Mouse (Mus musculus) stomach, postnatal 0 days (tissue): ENCODE results near the gene Rrp1b. TPM values are rescaled to one million over a fixed set of nuclear protein-coding genes. Genes with fewer than 3 reads are reported as not detected.

Source experiments
- ATAC-seq: fragments of 200-750 bp; cut with Nextera tagmentation; 2 replicates; pipeline ENCODE4 v1.8.0; 2017; ENCODE audit not compliant: low FRiP score, low TSS enrichment
- DNase-seq: peaks from one replicate; pipeline ENCODE4 v3.0.0-alpha.2; 2016; ENCODE audit warnings: low spot score
- H3K27ac ChIP-seq: fragments of 300-500 bp; sonication (generic); replicated peaks from 2 replicates; pipeline ENCODE4 v1.5.1; 2014; ENCODE audit warnings: mild to moderate bottlenecking, control low read depth
- H3K27me3 ChIP-seq: fragments of 300-500 bp; sonication (generic); 2 replicates; pipeline ENCODE4 v1.6.1; 2014; ENCODE audit warnings: low read length; ENCODE audit not compliant: control insufficient read depth, insufficient read depth
- H3K36me3 ChIP-seq: fragments of 300-500 bp; sonication (generic); 2 replicates; pipeline ENCODE4 v1.6.1; 2014; ENCODE audit warnings: low read length, mixed read lengths; ENCODE audit not compliant: control insufficient read depth, insufficient read depth
- H3K4me1 ChIP-seq: fragments of 300-500 bp; sonication (generic); replicated peaks from 2 replicates; pipeline ENCODE4 v1.6.1; 2014; ENCODE audit warnings: antibody characterized with exemption; ENCODE audit not compliant: control insufficient read depth, insufficient read depth
- H3K4me2 ChIP-seq: fragments of 300-500 bp; sonication (generic); replicated peaks from 2 replicates; pipeline ENCODE4 v1.6.1; 2014; ENCODE audit warnings: low read depth, mild to moderate bottlenecking, control low read depth, moderate library complexity
- H3K4me3 ChIP-seq: fragments of 300-500 bp; sonication (generic); 2 replicates; pipeline ENCODE4 v1.5.1; 2014; ENCODE audit warnings: low read depth, low read length, control low read depth
- H3K9ac ChIP-seq: fragments of 300-500 bp; sonication (generic); 2 replicates; pipeline ENCODE4 v1.6.1; 2014; ENCODE audit warnings: mild to moderate bottlenecking, low read length, control low read depth, mixed read lengths
- H3K9me3 ChIP-seq: fragments of 300-500 bp; sonication (generic); 2 replicates; pipeline ENCODE4 v1.6.1; 2016; ENCODE audit warnings: low read length; ENCODE audit not compliant: control insufficient read depth
- CTCF ChIP-seq: IDR thresholded peaks from 2 replicates; pipeline ENCODE4 v1.5.1; 2016; ENCODE audit warnings: antibody characterized with exemption, low read depth, mild to moderate bottlenecking, moderate library complexity
- EP300 ChIP-seq: optimal IDR thresholded peaks from 2 replicates; pipeline ENCODE3; 2016; ENCODE audit warnings: antibody characterized with exemption
- WGBS: fragments of 180-500 bp; shearing (Covaris S2); extraction: QIAGEN DNeasy Blood & Tissue Kit; methylation state at CpG from one replicate; pipeline ENCODE4 v1.1.7; 2014; 5-methylcytosine and 5-hydroxymethylcytosine counted together
- polyA plus RNA-seq: library from polyadenylated mRNA; unstranded; fragments of >200 nt; fragmentation: Nextera tagmentation; extraction: Ambion mirVana; gene quantifications from 2 replicates; pipeline ENCODE4 v1.2.1, GENCODE M21; 2015

Rrp1b gene
- polyA plus RNA-seq, 1 experiment from 2014 or later, result 18.6 TPM

DNA sequence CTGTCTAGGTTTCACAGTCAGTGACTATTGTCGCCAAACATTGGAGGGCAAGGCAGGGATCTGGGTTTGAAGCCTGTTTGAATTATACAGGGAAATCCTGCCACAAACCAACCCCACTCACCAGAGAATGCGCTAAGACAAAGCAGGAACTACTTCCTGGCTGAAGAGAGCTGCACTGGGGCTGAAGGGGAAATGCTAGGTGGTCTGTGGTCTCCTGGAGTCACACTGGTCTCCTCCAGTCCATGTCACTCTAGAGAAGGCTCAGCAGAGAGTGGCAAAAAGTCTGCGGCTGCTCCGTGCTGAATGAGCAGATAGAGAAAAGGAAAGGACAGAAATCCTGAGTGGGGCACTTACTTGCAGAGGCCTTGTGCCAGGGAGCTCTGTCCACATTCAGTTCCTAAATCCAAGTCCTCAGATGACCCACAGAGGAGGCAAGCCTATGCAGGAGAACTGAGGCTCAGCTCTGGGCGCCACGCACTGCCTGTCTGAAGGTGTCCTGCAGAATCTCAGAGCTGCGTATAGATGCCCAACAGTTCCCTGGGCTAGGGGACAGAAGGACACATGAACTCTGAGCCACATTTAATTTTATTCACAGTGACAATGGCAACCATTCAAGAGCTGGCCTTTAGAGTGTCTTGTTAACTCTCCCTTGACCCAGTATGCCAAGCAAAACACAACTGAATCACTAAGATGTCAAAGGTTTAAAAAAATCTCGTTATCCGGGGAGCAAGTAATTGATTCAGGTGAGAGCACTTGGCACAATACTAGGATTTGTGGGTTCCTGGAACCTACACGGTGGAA is 75.3 kb downstream of the Rrp1b start:
- WGBS, result 75% methylated on average over 10 of the region's 10 CpGs
- DNase-seq, result no peak

More for the DNA sequence above, 75.3 kb downstream of the Rrp1b start:
- Histone ChIP-seq H3K9ac (no peak overlapping the region; the same call in 1 of the 2 replicates), H3K4me1 (peaks cover 6% of the 10 kb centered on the region; the same call in 1 of the 2 replicates), H3K27me3 (no peaks in the 10 kb centered on the region), H3K27ac (peak overlapping the region; percentile 61; the same call in 1 of the 2 replicates), H3K36me3 (no peaks in the 10 kb centered on the region), H3K4me2 (no peak overlapping the region), H3K4me3 (no peak overlapping the region), H3K9me3 (no peaks in the 10 kb centered on the region)
- TF ChIP-seq CTCF (no peak), EP300 (no peak)
- ATAC-seq, result no peak

Other genes with a start within 250 kb of the Rrp1b start
- gene Sik1, start 180.3 kb upstream of the Rrp1b start, polyA plus RNA-seq, result 18.2 and 19.8 TPM in 2 replicates
- gene Hsf2bp, start 249 bp downstream of the Rrp1b start, polyA plus RNA-seq, result 0.41 and 0.52 TPM in 2 replicates
- gene Notch3, start 130.8 kb downstream of the Rrp1b start, polyA plus RNA-seq, result 3.9 and 4.0 TPM in 2 replicates
- 45.6 and 48.8 TPM in 2 replicates for gene Ephx3, start 153.4 kb downstream of the Rrp1b start, polyA plus RNA-seq
- gene Brd4, start 248.6 kb downstream of the Rrp1b start, polyA plus RNA-seq, result 28.6 and 29.9 TPM in 2 replicates